9 mouse cellular contexts compared by ENCODE assay signal in the genomic region with DNA sequence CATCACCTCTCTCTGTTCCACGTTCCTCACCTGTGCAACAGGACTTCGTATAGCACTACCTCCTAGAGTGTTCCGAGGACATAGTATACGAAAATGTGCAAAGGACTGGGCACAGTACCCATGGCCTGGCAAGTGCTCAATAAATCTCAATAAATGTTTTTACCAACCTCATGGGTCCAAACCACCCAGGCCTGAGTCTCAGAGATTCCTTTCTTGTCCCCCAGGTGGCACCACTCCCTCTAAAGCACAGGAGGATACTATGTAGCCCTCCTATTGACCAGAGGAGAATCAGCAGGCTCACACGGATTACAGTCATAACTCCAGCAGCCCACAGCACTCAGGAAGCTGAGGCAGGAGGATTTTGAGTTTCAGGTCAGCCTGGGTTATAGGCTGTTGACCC. TPM values are rescaled to one million over a fixed set of nuclear protein-coding genes. Genes with fewer than 3 reads are reported as not detected.
DNase-seq lines count a peak whose midpoint lies in the region; ATAC-seq and TF ChIP-seq lines count a peak whose summit lies in the region.
"Had no signal": no experiment of that assay in that cellular context is flagged by ENCODE, and none has a peak within 500 bp of the region (broad histone marks: within the 10 kb centered on the region; RNA-seq: fewer than 3 reads in every experiment).

No protein-coding gene starts in this region.

- peak; percentile 64 for TF ChIP-seq CTCF in kidney, postnatal 0 days (IDR thresholded peaks at IDR 0.05; ENCODE audit: low read depth)

- H3K9ac ChIP-seq in kidney, postnatal 0 days (ENCODE audit: low read depth, low read length) = no peak overlapping the region
- no peak overlapping the region for H3K9ac ChIP-seq in ES-E14 (ENCODE audit: insufficient read depth, low read depth, low read length, poor library complexity, severe bottlenecking)

- 76% methylated on average over 5 of the region's 5 CpGs for WGBS in kidney, postnatal 0 days

- H3K4me2 ChIP-seq in kidney, postnatal 0 days (ENCODE audit: low read length) = no peak overlapping the region

- ATAC-seq in kidney, postnatal 0 days (replicated peaks; ENCODE audit: low FRiP score, low read depth) = no peak

- no peaks in the 10 kb centered on the region for H3K4me1 ChIP-seq in kidney, postnatal 0 days (replicated peaks; ENCODE audit: insufficient read depth, low read length)
- H3K4me1 ChIP-seq in ES-E14 (ENCODE audit: control insufficient read depth in 2 of 2, insufficient read depth in 2 of 2, low read length in 2 of 2, poor library complexity in 1 of 2) = peaks cover 5 to 13% of the 10 kb centered on the region in 2 experiments; a peak in 2 of 4 replicates

- no peaks in the 10 kb centered on the region for H3K9me3 ChIP-seq in kidney, postnatal 0 days (replicated peaks; ENCODE audit: low read length)
- no peaks in the 10 kb centered on the region for H3K9me3 ChIP-seq in ES-E14 (ENCODE audit: control insufficient read depth, insufficient read depth, low read depth, low read length)

- H3K27me3 ChIP-seq in kidney, postnatal 0 days (ENCODE audit: insufficient read depth, low read length) = no peaks in the 10 kb centered on the region

- no peak overlapping the region for H3K4me3 ChIP-seq in kidney, postnatal 0 days (replicated peaks; ENCODE audit: low read depth, low read length)
- no peak overlapping the region for H3K4me3 ChIP-seq in ES-E14 (ENCODE audit: insufficient read depth in 1 of 2, low read depth in 1 of 2, low read length in 2 of 2, poor library complexity in 1 of 2, severe bottlenecking in 1 of 2)

- DNase-seq in adrenal gland, postnatal 10 days = peak; percentile 57
- DNase-seq in adrenal gland, adult 18-20 months (ENCODE audit: low spot score in 2 of 2) = no peak
- DNase-seq in kidney, postnatal 0 days (ENCODE audit: low spot score) = peak; percentile 44
- DNase-seq in kidney, adult 11 months = no peak
- DNase-seq in ES-E14 (ENCODE audit: low read depth, low spot score) = peak; percentile 41
- peak; percentile 36 for DNase-seq in kidney, postnatal 14 days
- DNase-seq in testis, postnatal 10 days (ENCODE audit: low spot score) = peak; percentile 59
- no peak for DNase-seq in yolk sac, embryonic 10.5 days (ENCODE audit: low spot score)

- in situ Hi-C loops in ES-E14 (cut with MboI; ENCODE audit: low sequenced_read_pairs in 2 of 2, unreplicated experiment in 2 of 2) = no loop called here

- no peak overlapping the region for H3K27ac ChIP-seq in kidney, postnatal 0 days
- no peak overlapping the region for H3K27ac ChIP-seq in ES-E14 (ENCODE audit: insufficient read depth, low read depth, low read length, poor library complexity, severe bottlenecking)

- no peaks in the 10 kb centered on the region for H3K36me3 ChIP-seq in kidney, postnatal 0 days (ENCODE audit: insufficient read depth, low read length)
- H3K36me3 ChIP-seq in ES-E14 (ENCODE audit: control insufficient read depth, insufficient read depth, low read length, poor library complexity, severe bottlenecking) = peaks cover 3% of the 10 kb centered on the region; the same call in 1 of the 2 replicates

TF ChIP-seq in ES-E14, 5 proteins besides CTCF, POLR2A, EP300 and RAD21:
- TF ChIP-seq MAFK (IDR thresholded peaks at IDR 0.05; ENCODE audit: insufficient read depth, low read depth, low read length) (no peak), ZNF384 (IDR thresholded peaks at IDR 0.05; ENCODE audit: low read depth, low read length) (no peak)

RNA-seq across cellular contexts. Expression of a gene that starts 4.9 kb away (rescaled TPM):
- 100 to 1,000 TPM; 174 to 180 TPM for total RNA-seq in adrenal gland, postnatal 10 days (2021)
- 100 to 1,000 TPM; 206 to 285 TPM for total RNA-seq in adrenal gland, adult 18-20 months (2021)
- 30.0 and 34.7 TPM in 2 replicates for polyA plus RNA-seq in kidney, postnatal 0 days (2015; fragmentation: Nextera tagmentation; extraction: Ambion mirVana)
- 60.4 and 94.3 TPM in 2 replicates for total RNA-seq in ES-E14 (2012; rRNA removed)

RNA-seq across cellular contexts. Expression of a gene that starts 33.4 kb away (rescaled TPM):
- not detected for total RNA-seq in adrenal gland, postnatal 10 days (2021)
- total RNA-seq in adrenal gland, adult 18-20 months (2021) = not detected
- 0.42 and 0.71 TPM in 2 replicates for polyA plus RNA-seq in kidney, postnatal 0 days (2015; fragmentation: Nextera tagmentation; extraction: Ambion mirVana)
- total RNA-seq in ES-E14 (2012; rRNA removed) = 0.67 TPM in 1 of 2 replicates, not detected in the other
- total RNA-seq: left cerebral cortex, postnatal 14 days had no signal

RNA-seq across cellular contexts. Expression of a gene that starts 33.5 kb away (rescaled TPM):
- 1 to 10 TPM; 2.5 to 2.7 TPM for total RNA-seq in adrenal gland, postnatal 10 days (2021)
- 1 to 10 TPM; 3.8 TPM for total RNA-seq in adrenal gland, adult 18-20 months (2021)
- polyA plus RNA-seq in kidney, postnatal 0 days (2015; fragmentation: Nextera tagmentation; extraction: Ambion mirVana) = 0.80 and 0.82 TPM in 2 replicates
- 3.2 and 4.0 TPM in 2 replicates for total RNA-seq in ES-E14 (2012; rRNA removed)

RNA-seq across cellular contexts. Expression of a gene that starts 43.1 kb away (rescaled TPM):
- total RNA-seq in adrenal gland, postnatal 10 days (2021) = 10 to 100 TPM; 45.5 to 53.0 TPM
- 10 to 100 TPM; 30.1 to 33.9 TPM for total RNA-seq in adrenal gland, adult 18-20 months (2021)
- polyA plus RNA-seq in kidney, postnatal 0 days (2015; fragmentation: Nextera tagmentation; extraction: Ambion mirVana) = 37.3 and 37.9 TPM in 2 replicates
- 8.6 and 10.5 TPM in 2 replicates for total RNA-seq in ES-E14 (2012; rRNA removed)

Comparison
In these comparisons a context has a peak if more than half of its experiments do, and no peak if none do; other contexts are left out.
1. DNase-seq: peak in adrenal gland, postnatal 10 days (single experiment), kidney, postnatal 0 days (single experiment), ES-E14 (single experiment), kidney, postnatal 14 days (single experiment) and testis, postnatal 10 days (single experiment); none in adrenal gland, adult 18-20 months (0 of 2), kidney, adult 11 months (single experiment) and yolk sac, embryonic 10.5 days (single experiment).